33 mouse cellular contexts compared by ENCODE assay signal in genomic region chr1:171435288-171435814, GRCm38 (mm10). TPM values are rescaled to one million over a fixed set of nuclear protein-coding genes. Genes with fewer than 3 reads are reported as not detected.
DNase-seq lines count a peak whose midpoint lies in the region; ATAC-seq and TF ChIP-seq lines count a peak whose summit lies in the region.
"Had no signal": no experiment of that assay in that cellular context is flagged by ENCODE, and none has a peak within 500 bp of the region (broad histone marks: within the 10 kb centered on the region; RNA-seq: fewer than 3 reads in every experiment).

No protein-coding gene starts in this region.

- no peaks in the 10 kb centered on the region for H3K27me3 ChIP-seq in kidney, postnatal 0 days (ENCODE audit: insufficient read depth, low read length)
- no peaks in the 10 kb centered on the region for H3K27me3 ChIP-seq in heart, embryonic 11.5 days (ENCODE audit: control insufficient read depth, insufficient read depth, low read length)
- H3K27me3 ChIP-seq: stomach, embryonic 15.5 days had no signal

- whole genome bisulfite sequencing in kidney, postnatal 0 days = 8% methylated on average over 7 of the region's 7 CpGs
- 43% methylated on average over 7 of the region's 7 CpGs for WGBS in heart, embryonic 11.5 days (ENCODE audit: insufficient replicate concordance)

- H3K36me3 ChIP-seq in kidney, postnatal 0 days (ENCODE audit: insufficient read depth, low read length) = no peaks in the 10 kb centered on the region
- H3K36me3 ChIP-seq in heart, embryonic 11.5 days (ENCODE audit: control insufficient read depth, insufficient read depth, low read length) = no peaks in the 10 kb centered on the region
- H3K36me3 ChIP-seq: hindbrain, embryonic 10.5 days; hindbrain, embryonic 15.5 days; limb, embryonic 10.5 days; limb, embryonic 15.5 days; liver, embryonic 13.5 days; neural tube, embryonic 15.5 days; stomach, embryonic 15.5 days had no signal

- H3K27ac ChIP-seq in kidney, postnatal 0 days = no peak overlapping the region
- H3K27ac ChIP-seq in heart, embryonic 11.5 days (ENCODE audit: low read depth, low read length) = no peak overlapping the region
- H3K27ac ChIP-seq: gastrocnemius, adult 2 months; heart, adult 2 months; hindbrain, embryonic 10.5 days; hindbrain, embryonic 15.5 days; layer of hippocampus, adult 2 months; limb, embryonic 10.5 days; limb, embryonic 15.5 days; liver, embryonic 13.5 days; neural tube, embryonic 15.5 days; stomach, embryonic 15.5 days had no signal

- peaks cover 9% of the 10 kb centered on the region; the same call in 1 of the 2 replicates for H3K4me1 ChIP-seq in kidney, postnatal 0 days (replicated peaks; ENCODE audit: insufficient read depth, low read length)
- peaks cover 8% of the 10 kb centered on the region for H3K4me1 ChIP-seq in heart, embryonic 11.5 days (ENCODE audit: control insufficient read depth, insufficient read depth, low read length)

- no peaks in the 10 kb centered on the region for H3K9me3 ChIP-seq in kidney, postnatal 0 days (replicated peaks; ENCODE audit: low read length)
- no peaks in the 10 kb centered on the region for H3K9me3 ChIP-seq in heart, embryonic 11.5 days (replicated peaks; ENCODE audit: control insufficient read depth, low read length)
- H3K9me3 ChIP-seq: hindbrain, embryonic 10.5 days; hindbrain, embryonic 15.5 days; limb, embryonic 10.5 days; limb, embryonic 15.5 days; liver, embryonic 13.5 days; megakaryocyte, embryonic 14.5 days; neural tube, embryonic 15.5 days; stomach, embryonic 15.5 days had no signal

- ATAC-seq in kidney, postnatal 0 days (replicated peaks; ENCODE audit: low FRiP score, low read depth) = no peak
- no peak for ATAC-seq in heart, embryonic 11.5 days (replicated peaks; ENCODE audit: insufficient number of reproducible peaks, low FRiP score, low TSS enrichment)
- ATAC-seq: forebrain, embryonic 16.5 days; inflammation-experienced regulatory T-cells, adult 6 months had no signal

- H3K4me2 ChIP-seq in kidney, postnatal 0 days (ENCODE audit: low read length) = no peak overlapping the region
- H3K4me2 ChIP-seq in heart, embryonic 11.5 days = no peak overlapping the region
- H3K4me2 ChIP-seq: hindbrain, embryonic 15.5 days; limb, embryonic 15.5 days; liver, embryonic 13.5 days; neural tube, embryonic 15.5 days; stomach, embryonic 15.5 days had no signal

- peak; percentile 46 for DNase-seq in heart, adult 11 months
- no peak for DNase-seq in heart, adult 8-10 months (ENCODE audit: low spot score)
- peak; percentile 71 for DNase-seq in kidney, postnatal 0 days (ENCODE audit: low spot score)
- no peak for DNase-seq in kidney, postnatal 10 days
- DNase-seq in embryo, embryonic 9.5 days (ENCODE audit: extremely low spot score) = peak; percentile 26
- DNase-seq in yolk sac, embryonic 10.5 days (ENCODE audit: low spot score) = peak; percentile 32
- DNase-seq in right cerebral cortex, postnatal 36 days (ENCODE audit: low spot score in 2 of 2) = no peak
- DNase-seq: adrenal gland, postnatal 10 days; cerebellum, adult 8-10 months; cerebellum, postnatal 25 days; gastrocnemius, adult 2 months; gastrocnemius, postnatal 36 days; heart, adult 2 months; heart, postnatal 14 days; kidney, postnatal 14 days; liver, embryonic 13.5 days; lung, adult 2 months; lung, postnatal 36 days; midbrain, embryonic 14.5 days; retina, postnatal 1 day; right cerebral cortex, postnatal 14 days had no signal

- H3K9ac ChIP-seq in kidney, postnatal 0 days (ENCODE audit: low read depth, low read length) = no peak overlapping the region
- no peak overlapping the region for H3K9ac ChIP-seq in heart, embryonic 11.5 days (ENCODE audit: low read depth, low read length)
- H3K9ac ChIP-seq: hindbrain, embryonic 15.5 days; limb, embryonic 15.5 days; liver, embryonic 13.5 days; neural tube, embryonic 15.5 days; stomach, embryonic 15.5 days had no signal

- H3K4me3 ChIP-seq in kidney, postnatal 0 days (replicated peaks; ENCODE audit: low read depth, low read length) = no peak overlapping the region
- H3K4me3 ChIP-seq in heart, embryonic 11.5 days (ENCODE audit: low read depth, low read length) = no peak overlapping the region
- H3K4me3 ChIP-seq: erythroblast, embryonic 14.5 days; gastrocnemius, adult 2 months; heart, adult 2 months; hindbrain, embryonic 10.5 days; hindbrain, embryonic 15.5 days; layer of hippocampus, adult 2 months; limb, embryonic 10.5 days; limb, embryonic 15.5 days; liver, embryonic 13.5 days; megakaryocyte, embryonic 14.5 days; neural tube, embryonic 15.5 days; stomach, embryonic 15.5 days had no signal

- TF ChIP-seq CTCF in kidney, postnatal 0 days (IDR thresholded peaks at IDR 0.05; ENCODE audit: low read depth) = no peak

RNA-seq across cellular contexts. Expression of gene F11r, which starts 2.0 kb away (rescaled TPM):
- 10 to 100 TPM; 34.5 to 36.2 (median 35.6) TPM for total RNA-seq in heart, adult 8-10 months (2022)
- 93.0 and 114 TPM in 2 replicates for polyA plus RNA-seq in kidney, postnatal 0 days (2015; fragmentation: Nextera tagmentation; extraction: Ambion mirVana)
- polyA plus RNA-seq in heart, embryonic 11.5 days (2014; fragmentation: Nextera tagmentation; extraction: Ambion mirVana) = 64.1 and 65.7 TPM in 2 replicates
- polyA plus RNA-seq: erythroblast, embryonic 14.5 days had no signal

RNA-seq across cellular contexts. Expression of gene Tstd1, which starts 16.7 kb away (rescaled TPM):
- total RNA-seq in heart, adult 8-10 months (2022) = 1 to 10 TPM in 3 of 4 experiments, under 1 TPM in 1; 0.75 to 2.0 (median 1.3) TPM
- 3.6 and 4.8 TPM in 2 replicates for polyA plus RNA-seq in kidney, postnatal 0 days (2015; fragmentation: Nextera tagmentation; extraction: Ambion mirVana)
- polyA plus RNA-seq in heart, embryonic 11.5 days (2014; fragmentation: Nextera tagmentation; extraction: Ambion mirVana) = 0.45 and 1.7 TPM in 2 replicates
- polyA plus RNA-seq: erythroblast, embryonic 14.5 days had no signal

RNA-seq across cellular contexts. Expression of gene Usf1, which starts 24.2 kb away (rescaled TPM):
- 10 to 100 TPM; 43.0 to 48.4 (median 45.2) TPM for total RNA-seq in heart, adult 8-10 months (2022)
- polyA plus RNA-seq in kidney, postnatal 0 days (2015; fragmentation: Nextera tagmentation; extraction: Ambion mirVana) = 64.0 and 73.0 TPM in 2 replicates
- 53.3 and 68.2 TPM in 2 replicates for polyA plus RNA-seq in heart, embryonic 11.5 days (2014; fragmentation: Nextera tagmentation; extraction: Ambion mirVana)

RNA-seq across cellular contexts. Expression of gene Arhgap30, which starts 46.6 kb away (rescaled TPM):
- total RNA-seq in heart, adult 8-10 months (2022) = 1 to 10 TPM; 1.7 to 3.0 (median 2.0) TPM
- polyA plus RNA-seq in kidney, postnatal 0 days (2015; fragmentation: Nextera tagmentation; extraction: Ambion mirVana) = 0.83 and 0.99 TPM in 2 replicates
- polyA plus RNA-seq in heart, embryonic 11.5 days (2014; fragmentation: Nextera tagmentation; extraction: Ambion mirVana) = 0.18 and 0.44 TPM in 2 replicates

Comparison
In these comparisons a context has a peak if more than half of its experiments do, and no peak if none do; other contexts are left out.
1. DNase-seq: peak in heart, adult 11 months (single experiment), kidney, postnatal 0 days (single experiment), embryo, embryonic 9.5 days (single experiment) and yolk sac, embryonic 10.5 days (single experiment); none in heart, adult 8-10 months (single experiment), kidney, postnatal 10 days (single experiment) and right cerebral cortex, postnatal 36 days (0 of 2).